Mouse (Mus musculus) liver, embryonic 15.5 days (tissue): ENCODE measurements around the gene Pnmal2. TPM values are rescaled to one million over a fixed set of nuclear protein-coding genes. Genes with fewer than 3 reads are reported as not detected.

ENCODE experiments used
- ATAC-seq: fragments of 200-750 bp; cut with Nextera tagmentation; 2 replicates; pipeline ENCODE4 v1.8.0; 2017; ENCODE audit warnings: moderate number of reproducible peaks, mild to moderate bottlenecking, moderate library complexity; ENCODE audit not compliant: insufficient read depth
- H3K27ac ChIP-seq: fragments of 300-500 bp; sonication (generic); replicated peaks from 2 replicates; pipeline ENCODE4 v1.5.1; 2015; ENCODE audit warnings: mild to moderate bottlenecking, inconsistent platforms
- H3K27me3 ChIP-seq: fragments of 300-500 bp; sonication (generic); 2 replicates; pipeline ENCODE4 v1.6.1; 2015; ENCODE audit warnings: mild to moderate bottlenecking, inconsistent platforms
- H3K36me3 ChIP-seq: fragments of 300-500 bp; sonication (generic); replicated peaks from 2 replicates; pipeline ENCODE4 v1.6.1; 2015; ENCODE audit warnings: moderate library complexity, mild to moderate bottlenecking, inconsistent platforms
- H3K4me1 ChIP-seq: fragments of 300-500 bp; sonication (generic); replicated peaks from 2 replicates; pipeline ENCODE4 v1.6.1; 2015; ENCODE audit warnings: inconsistent platforms
- H3K4me2 ChIP-seq: fragments of 300-500 bp; sonication (generic); 2 replicates; pipeline ENCODE4 v1.6.1; 2015; ENCODE audit warnings: moderate library complexity, mild to moderate bottlenecking, inconsistent platforms
- H3K4me3 ChIP-seq: fragments of 300-500 bp; sonication (generic); replicated peaks from 2 replicates; pipeline ENCODE4 v1.5.1; 2015; ENCODE audit warnings: mild to moderate bottlenecking, inconsistent platforms
- H3K9ac ChIP-seq: fragments of 300-500 bp; sonication (generic); 2 replicates; pipeline ENCODE4 v1.6.1; 2015; ENCODE audit warnings: moderate library complexity, mild to moderate bottlenecking, inconsistent platforms
- H3K9me3 ChIP-seq: fragments of 300-500 bp; sonication (generic); replicated peaks from 2 replicates; pipeline ENCODE4 v1.6.1; 2016; ENCODE audit warnings: inconsistent platforms
- WGBS: fragments of 180-500 bp; shearing (Covaris S2); methylation state at CpG from one replicate; pipeline ENCODE4 v1.1.7; 2015; ENCODE audit warnings: mixed read lengths; ENCODE audit not compliant: insufficient replicate concordance; 5-methylcytosine and 5-hydroxymethylcytosine counted together
- polyA plus RNA-seq: library from polyadenylated mRNA; unstranded; fragments of >200 nt; fragmentation: Nextera tagmentation; extraction: Ambion mirVana; gene quantifications from 2 replicates; pipeline ENCODE4 v1.2.1, GENCODE M21; 2015

The Pnmal2 gene
- polyA plus RNA-seq, 1 experiment from 2014 or later, result 0.60 TPM

DNA sequence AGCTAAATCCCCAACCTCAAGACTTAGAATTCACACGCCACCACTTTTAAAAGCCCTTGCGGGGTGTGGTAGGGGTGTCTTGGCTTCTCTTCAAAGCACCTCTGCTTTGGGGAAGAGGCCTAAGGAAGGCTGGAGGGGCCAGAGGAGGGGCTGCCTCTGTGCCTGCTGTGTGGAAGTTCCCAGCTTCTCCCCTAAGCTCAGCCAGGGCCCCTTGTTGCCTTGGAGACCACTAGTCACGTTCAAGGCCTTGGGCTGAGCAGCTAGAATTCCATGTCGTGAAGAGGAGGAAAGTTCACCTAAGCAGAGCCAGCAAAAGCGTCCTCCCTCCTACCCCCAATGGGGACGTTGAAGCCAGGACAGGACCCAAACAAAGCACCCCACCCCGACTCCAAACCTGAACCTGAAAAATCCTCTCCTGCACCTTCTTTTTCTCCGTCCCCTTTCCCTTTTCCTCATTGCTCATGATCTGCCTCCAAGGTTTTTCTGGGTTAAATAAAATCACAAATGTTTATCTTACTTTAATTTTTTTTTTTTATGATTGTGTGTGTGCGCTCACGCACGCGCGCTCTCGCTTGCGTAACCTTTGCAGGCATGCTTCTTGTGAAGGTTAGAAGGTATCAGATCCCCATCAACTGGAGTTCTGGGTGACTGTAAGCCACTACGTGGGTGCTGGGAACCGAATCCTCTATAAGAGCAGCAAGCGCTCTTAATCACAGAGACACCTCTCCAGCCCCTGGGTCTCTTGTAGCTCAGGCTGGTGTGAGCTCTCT lies 47.4 kb downstream of the Pnmal2 start:
- ATAC-seq, result no peak
- WGBS, result 55% methylated on average over 18 of the region's 18 CpGs
- no peaks in the 10 kb centered on the region for H3K36me3 ChIP-seq
- no peaks in the 10 kb centered on the region for H3K9me3 ChIP-seq
- H3K27ac ChIP-seq, result no peak overlapping the region; the same call in 1 of the 2 replicates
- H3K27me3 ChIP-seq, result peaks cover 23% of the 10 kb centered on the region
- H3K4me1 ChIP-seq, result peaks cover 41% of the 10 kb centered on the region
- no peak overlapping the region for H3K4me3 ChIP-seq
- H3K4me2 ChIP-seq, result no peak overlapping the region
- H3K9ac ChIP-seq, result no peak overlapping the region

DNA sequence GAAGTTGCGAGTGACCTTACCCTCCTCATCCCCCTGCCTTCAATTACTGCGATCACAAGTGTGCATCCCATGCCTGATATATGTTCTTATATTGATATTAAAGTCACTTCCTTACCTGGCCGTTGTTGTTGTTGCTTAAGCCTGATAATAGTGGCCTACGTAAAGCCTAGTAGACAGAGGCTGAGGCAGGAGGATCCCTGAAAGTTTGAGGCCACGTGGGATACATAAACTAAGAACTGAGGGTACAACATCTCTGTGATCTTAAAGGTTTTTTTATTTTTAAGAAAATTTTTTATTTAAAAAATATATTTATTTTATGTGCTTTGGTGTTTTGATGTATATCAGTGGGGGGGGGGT lies 47.9 kb downstream of the Pnmal2 start, which contains the start of gene Ccdc8:
Gene Ccdc8 (plus strand): TSS at position 258 of the 357 bp plus-strand sequence.
- no peak for ATAC-seq
- 77% methylated on average over 5 of the region's 5 CpGs for WGBS
- peak within 1 kb of the TSS; percentile 56 for H3K4me3 ChIP-seq
- no peaks in the 10 kb centered on the region for H3K36me3 ChIP-seq
- no peak within 1 kb of the TSS for H3K9ac ChIP-seq
- H3K4me2 ChIP-seq, result peak within 1 kb of the TSS; percentile 64
- H3K9me3 ChIP-seq, result no peaks in the 10 kb centered on the region
- no peak within 1 kb of the TSS; the same call in 1 of the 2 replicates for H3K27ac ChIP-seq
- peaks cover 41% of the 10 kb centered on the region for H3K4me1 ChIP-seq
- H3K27me3 ChIP-seq, result peaks cover 23% of the 10 kb centered on the region

DNA sequence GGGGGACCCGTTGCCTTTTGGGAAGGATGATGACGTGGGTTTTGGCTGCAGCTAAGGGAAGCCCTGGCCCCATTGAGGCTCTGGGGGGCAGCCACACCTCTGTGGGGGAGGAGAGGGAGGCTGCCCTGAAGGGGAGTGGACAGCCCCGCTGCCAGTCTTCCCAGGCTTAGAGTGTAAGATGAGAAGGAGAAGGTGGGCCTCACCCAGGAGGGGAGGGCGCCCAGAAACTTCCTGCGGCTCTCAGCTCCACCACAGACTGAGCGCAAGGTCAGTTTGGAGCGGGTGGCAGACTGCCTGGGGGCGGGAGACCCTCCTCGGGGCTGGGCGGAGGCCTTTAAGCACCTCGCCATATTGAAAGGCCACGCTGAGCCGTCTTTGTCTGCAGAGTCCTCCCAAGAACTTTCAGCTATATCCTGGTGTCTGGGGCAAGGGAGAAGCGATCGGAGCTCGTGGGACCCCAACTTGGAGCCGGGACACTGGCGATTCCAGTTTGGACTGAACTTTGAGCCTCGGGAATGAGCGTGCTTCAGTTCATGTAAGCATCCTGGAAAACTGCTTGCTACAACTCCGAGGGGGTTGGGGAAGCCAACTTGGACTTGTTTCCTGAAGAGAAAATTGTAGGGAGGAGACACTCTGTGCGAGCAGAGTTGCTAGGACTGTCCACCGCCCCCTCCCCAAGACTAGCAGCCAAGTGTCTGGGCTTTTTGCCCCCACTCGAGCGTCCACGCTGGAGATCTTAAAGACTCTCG lies 49.3 kb downstream of the Pnmal2 start:
- H3K9me3 ChIP-seq, result no peaks in the 10 kb centered on the region
- H3K27ac ChIP-seq, result peak overlapping the region; percentile 53; the same call in 1 of the 2 replicates
- 2% methylated on average over 27 of the region's 27 CpGs for WGBS
- H3K9ac ChIP-seq, result peak overlapping the region; percentile 40
- H3K4me1 ChIP-seq, result peaks cover 53% of the 10 kb centered on the region
- no peaks in the 10 kb centered on the region for H3K36me3 ChIP-seq
- peak overlapping the region; percentile 64 for H3K4me2 ChIP-seq
- H3K27me3 ChIP-seq, result peaks cover 23% of the 10 kb centered on the region
- H3K4me3 ChIP-seq, result peak overlapping the region; percentile 56
- ATAC-seq, result peak; percentile 84

DNA sequence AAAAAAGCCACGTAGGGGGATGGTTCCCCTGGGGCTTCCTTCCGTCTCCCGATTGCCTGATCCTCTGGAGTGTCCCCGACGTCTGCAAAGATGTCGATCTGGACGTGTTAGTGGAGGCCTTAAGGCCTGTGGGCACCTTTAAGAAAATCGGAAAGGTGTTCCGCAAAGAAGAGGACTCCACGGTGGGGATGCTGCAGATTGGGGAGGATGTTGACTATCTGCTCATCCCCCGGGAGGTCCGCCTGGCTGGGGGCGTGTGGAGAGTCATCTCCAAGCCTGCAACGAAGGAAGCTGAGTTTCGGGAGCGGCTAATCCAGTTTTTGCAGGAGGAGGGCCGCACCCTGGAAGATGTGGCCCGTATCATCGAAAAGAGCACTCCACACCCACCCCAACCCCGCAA lies 49.9 kb downstream of the Pnmal2 start:
- Histone ChIP-seq H3K27me3 (peaks cover 23% of the 10 kb centered on the region), H3K36me3 (no peaks in the 10 kb centered on the region), H3K27ac (peak overlapping the region; percentile 53; the same call in 1 of the 2 replicates), H3K4me2 (peak overlapping the region; percentile 64), H3K9me3 (no peaks in the 10 kb centered on the region), H3K9ac (peak overlapping the region; percentile 40), H3K4me1 (peaks cover 58% of the 10 kb centered on the region), H3K4me3 (peak overlapping the region; percentile 56)
- no peak for ATAC-seq
- 7% methylated on average over 20 of the region's 20 CpGs for WGBS

DNA sequence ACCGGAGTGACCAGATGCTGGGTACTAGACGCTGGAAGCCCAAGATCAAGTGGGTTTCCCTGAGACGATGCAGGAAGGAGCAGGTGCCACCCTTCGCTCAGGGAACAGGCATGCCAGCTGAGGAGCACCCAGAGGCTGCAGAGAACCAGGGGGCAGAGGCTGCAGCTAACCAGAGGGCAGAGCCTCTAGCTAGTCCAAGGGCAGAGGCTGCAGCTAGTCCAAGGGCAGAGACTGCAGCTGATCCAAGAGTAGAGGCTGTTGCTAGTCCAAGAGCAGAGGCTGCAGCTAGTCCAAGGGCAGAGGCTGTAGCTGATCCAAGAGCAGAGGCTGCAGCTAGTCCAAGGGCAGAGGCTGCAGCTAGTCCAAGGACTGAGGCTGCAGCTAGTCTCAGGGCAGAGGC lies 50.9 kb downstream of the Pnmal2 start:
- no peak overlapping the region for H3K27ac ChIP-seq
- H3K4me3 ChIP-seq, result peak overlapping the region; percentile 56
- ATAC-seq, result no peak
- 78% methylated on average over 4 of the region's 4 CpGs for WGBS
- H3K27me3 ChIP-seq, result peaks cover 23% of the 10 kb centered on the region
- no peaks in the 10 kb centered on the region for H3K9me3 ChIP-seq
- H3K36me3 ChIP-seq, result no peaks in the 10 kb centered on the region
- H3K9ac ChIP-seq, result no peak overlapping the region
- peak overlapping the region; percentile 64 for H3K4me2 ChIP-seq
- peaks cover 61% of the 10 kb centered on the region for H3K4me1 ChIP-seq

Other genes with a start within 250 kb of the Pnmal2 start
- not detected in 2 replicates for gene Ceacam9, start 222.8 kb upstream of the Pnmal2 start, polyA plus RNA-seq
- gene Ap2s1, start 206.3 kb upstream of the Pnmal2 start, polyA plus RNA-seq, result 162 and 176 TPM in 2 replicates
- 120 and 144 TPM in 2 replicates for gene Slc1a5, start 163.3 kb upstream of the Pnmal2 start, polyA plus RNA-seq
- gene Strn4, start 128.8 kb upstream of the Pnmal2 start, polyA plus RNA-seq, result 30.9 and 37.8 TPM in 2 replicates
- 8.2 and 9.0 TPM in 2 replicates for gene Fkrp, start 128.0 kb upstream of the Pnmal2 start, polyA plus RNA-seq
- gene Prkd2, start 101.8 kb upstream of the Pnmal2 start, polyA plus RNA-seq, result 3.2 and 3.8 TPM in 2 replicates
- gene Dact3, start 69.4 kb upstream of the Pnmal2 start, polyA plus RNA-seq, result 0.14 and 0.17 TPM in 2 replicates
- 0.13 TPM in 2 replicates for gene Gng8, start 52.9 kb upstream of the Pnmal2 start, polyA plus RNA-seq
- gene Ptgir, start 38.2 kb upstream of the Pnmal2 start, polyA plus RNA-seq, result 1.2 TPM in 2 replicates
- 79.0 and 83.9 TPM in 2 replicates for gene Calm3, start 20.6 kb upstream of the Pnmal2 start, polyA plus RNA-seq
- gene Pnmal1, start 15.0 kb downstream of the Pnmal2 start, polyA plus RNA-seq, result 0.05 TPM in 1 of 2 replicates, not detected in the other
- gene Gm42372, start 38.4 kb downstream of the Pnmal2 start, polyA plus RNA-seq, result 0.06 TPM in 1 of 2 replicates, not detected in the other
- 3.7 and 3.9 TPM in 2 replicates for gene Ccdc8, start 48.0 kb downstream of the Pnmal2 start, polyA plus RNA-seq
- 43.2 and 45.3 TPM in 2 replicates for gene Ppp5c, start 83.2 kb downstream of the Pnmal2 start, polyA plus RNA-seq
- 31.4 and 37.5 TPM in 2 replicates for gene Hif3a, start 117.7 kb downstream of the Pnmal2 start, polyA plus RNA-seq
- gene Psg16, start 129.4 kb downstream of the Pnmal2 start, polyA plus RNA-seq, result 0.13 and 0.24 TPM in 2 replicates
- 0.03 TPM in 1 of 2 replicates, not detected in the other for gene Ceacam3, start 205.6 kb downstream of the Pnmal2 start, polyA plus RNA-seq